Mouse (Mus musculus) liver, postnatal 0 days (tissue): ENCODE data around the gene Chrm4.

Source experiments
- CTCF ChIP-seq: sonication (generic); IDR thresholded peaks from 2 replicates; pipeline ENCODE4 v1.5.1; 2016; ENCODE audit warnings: antibody characterized with exemption, low read depth
- EP300 ChIP-seq: IDR thresholded peaks from 2 replicates; pipeline ENCODE4 v1.6.1; 2016; ENCODE audit warnings: antibody characterized with exemption, low read depth, mild to moderate bottlenecking

DNA sequence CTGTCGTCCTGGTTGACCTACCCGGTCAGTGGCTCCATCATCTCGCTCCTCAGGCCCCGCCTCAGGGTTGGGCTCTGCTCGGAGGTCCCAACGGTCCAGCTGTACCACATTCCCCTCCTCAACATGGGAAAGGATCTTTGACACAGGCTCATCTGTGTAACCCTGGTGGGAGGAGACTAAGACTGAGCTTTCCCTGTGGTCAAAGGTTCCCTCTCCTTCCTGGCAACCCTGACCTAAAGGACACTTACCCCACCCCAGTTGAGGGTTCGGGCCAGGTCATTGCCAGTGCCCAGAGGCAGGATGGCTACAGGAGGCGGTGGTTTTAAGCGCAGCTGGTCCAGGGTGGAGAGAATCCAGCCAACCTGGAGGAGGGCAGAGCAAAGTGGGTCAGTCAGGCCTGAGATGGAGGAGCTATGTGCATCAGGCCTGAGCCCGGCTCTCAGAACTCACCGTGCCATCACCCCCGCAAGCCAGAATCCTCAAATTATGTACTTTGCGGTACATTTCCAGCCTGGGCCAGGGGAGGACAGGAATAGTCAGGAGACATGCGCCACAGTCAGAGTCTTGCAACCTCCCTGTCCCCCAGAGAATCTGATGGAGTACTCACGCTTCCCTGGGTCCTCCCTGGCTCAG, 12.4 kb downstream of the Chrm4 start:
- TF ChIP-seq CTCF (no peak), EP300 (no peak)
